Mouse (Mus musculus): ENCODE results near the gene Ero1lb.
A peak's percentile ranks its signal among the peaks of the same experiment; 100 is the strongest.

Ero1lb gene

DNA sequence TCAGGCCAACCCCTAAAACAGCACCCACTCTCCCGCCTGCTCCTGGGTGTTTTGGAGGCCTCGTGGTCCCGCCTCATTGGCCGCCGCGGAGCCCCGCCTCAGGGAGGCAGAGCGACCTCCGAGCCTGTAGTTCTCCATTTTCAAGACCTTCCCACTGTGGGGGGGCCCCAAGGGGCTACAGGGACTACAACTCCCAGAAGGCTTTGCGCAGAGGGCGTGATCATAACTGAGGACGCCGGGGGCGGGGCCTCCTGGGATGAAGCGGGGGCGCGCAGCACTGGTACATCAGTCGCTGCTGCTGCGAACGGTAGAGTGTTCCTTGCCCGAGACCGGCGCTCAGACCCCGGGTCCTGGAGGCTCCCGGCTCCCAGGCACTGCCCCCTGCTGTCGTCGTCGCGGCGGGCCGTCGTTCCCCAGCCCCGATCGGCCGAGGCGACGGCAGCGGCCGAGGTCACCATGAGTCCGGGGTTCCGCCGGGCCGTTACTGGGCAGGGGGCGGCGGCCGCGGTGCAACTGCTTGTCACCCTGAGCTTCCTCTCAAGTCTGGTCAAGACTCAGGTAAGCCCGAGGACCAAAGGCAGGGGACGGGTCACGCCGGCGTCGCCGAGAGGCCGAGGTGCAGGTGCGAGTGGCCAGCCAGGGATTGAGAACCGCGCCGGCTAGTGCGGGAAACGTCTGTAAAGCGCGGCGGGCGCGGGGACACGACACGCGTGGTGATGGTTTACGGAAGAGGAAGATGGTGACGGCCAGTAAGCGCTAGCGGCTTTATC is at the start of gene Ero1lb:
Ero1lb (plus strand) TSS at position 254 of the 770 bp plus-strand sequence.
- peak; percentile 95 for DNase-seq (ENCODE audit: low read depth, low spot score)

DNA sequence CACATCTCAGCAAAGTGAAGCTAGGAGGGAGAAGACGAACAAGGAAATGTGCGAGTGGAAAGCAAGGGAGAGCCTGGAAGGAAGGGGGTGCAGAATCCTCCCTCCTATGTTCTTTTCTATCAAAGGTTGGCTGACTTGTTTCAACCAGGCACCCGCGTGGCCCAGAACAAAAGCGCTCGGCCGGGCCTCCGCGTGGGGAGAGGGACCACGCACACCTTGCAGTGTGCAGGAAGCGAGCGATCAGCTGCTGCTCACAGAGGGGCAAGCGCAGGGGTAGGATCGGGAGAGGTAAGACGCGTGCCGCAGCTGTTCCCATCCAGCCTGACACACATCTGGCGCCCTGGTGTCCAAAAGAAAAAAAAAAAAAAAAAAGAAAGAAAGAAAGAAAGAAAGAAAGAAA is 46.3 kb upstream of the Ero1lb start:
- DNase-seq (ENCODE audit: low read depth, low spot score), result no peak

DNA sequence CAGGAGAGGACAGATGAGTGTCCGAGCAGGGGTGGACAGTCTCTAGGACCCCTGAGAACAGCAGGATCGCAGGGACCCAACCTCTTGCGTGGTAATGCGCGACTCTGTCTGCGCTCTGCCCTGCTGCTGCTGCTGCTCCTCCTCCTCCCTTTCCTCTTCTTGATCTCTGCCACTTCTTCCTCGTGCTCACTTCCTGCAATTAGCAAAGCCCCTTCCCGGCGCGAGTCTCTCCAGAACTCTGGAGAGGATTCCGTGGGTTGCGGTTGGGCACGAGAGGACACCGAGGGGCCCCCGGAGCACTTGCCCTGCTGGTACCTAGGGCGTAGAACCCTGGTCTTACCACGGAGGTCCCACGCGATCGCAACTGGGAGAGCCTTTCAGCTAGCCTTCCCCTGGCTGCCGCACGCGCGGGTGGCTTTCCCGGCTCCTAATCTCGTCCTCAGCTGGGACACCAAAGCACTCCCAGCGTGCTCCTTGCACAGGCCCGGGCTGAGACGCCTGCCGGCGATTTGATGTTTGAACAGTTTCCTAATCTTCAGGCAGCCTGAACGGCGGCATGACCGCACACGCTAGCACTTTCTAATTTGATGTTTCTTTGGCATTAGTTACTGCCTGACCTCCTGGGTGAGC is 45.6 kb upstream of the Ero1lb start, which contains the start of gene Edaradd:
Edaradd (minus strand) TSS at position 484 of the 630 bp plus-strand sequence.
- DNase-seq (ENCODE audit: low read depth, low spot score), result no peak

DNA sequence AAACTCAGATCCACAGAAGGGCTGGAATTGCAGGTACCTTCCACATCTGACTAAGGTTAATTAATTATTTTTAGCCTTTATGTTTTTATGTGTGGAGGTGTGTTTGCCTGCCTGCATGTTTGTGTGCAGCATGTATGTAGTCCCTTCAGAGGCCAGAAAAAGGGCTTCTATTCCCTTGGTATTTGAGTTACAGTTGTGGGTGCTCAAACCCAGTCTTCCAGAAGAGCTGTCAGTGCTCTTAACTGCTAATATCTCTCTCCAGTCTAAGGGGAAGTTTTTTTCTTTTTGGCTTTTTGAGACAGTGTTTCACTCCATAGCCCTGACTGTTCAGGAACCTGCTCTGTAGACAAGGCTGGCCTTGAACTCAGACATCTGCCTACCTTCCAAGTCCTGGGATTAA is 43.3 kb upstream of the Ero1lb start:
- no peak for DNase-seq (ENCODE audit: low read depth, low spot score)

DNA sequence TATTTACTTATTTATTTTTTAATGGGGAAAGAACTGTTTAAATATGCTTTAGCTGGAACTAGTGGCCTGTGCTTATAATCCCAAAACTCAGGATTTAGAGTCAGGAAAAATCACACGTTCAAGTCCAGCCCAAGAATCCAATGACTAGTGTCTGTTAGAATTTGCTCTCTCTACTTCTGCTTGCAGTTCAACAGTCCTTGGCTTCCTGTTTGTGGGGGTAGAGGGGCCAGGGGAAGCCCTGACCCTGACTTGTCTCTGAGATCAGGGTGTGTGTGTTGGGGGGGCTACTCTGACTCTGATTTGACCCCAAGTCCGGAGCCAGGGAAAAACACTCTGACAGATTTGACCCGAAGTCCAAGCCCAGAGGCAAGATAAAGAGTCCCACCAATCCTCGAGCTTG is 40.0 kb upstream of the Ero1lb start:
- no peak for DNase-seq (ENCODE audit: low read depth, low spot score)

DNA sequence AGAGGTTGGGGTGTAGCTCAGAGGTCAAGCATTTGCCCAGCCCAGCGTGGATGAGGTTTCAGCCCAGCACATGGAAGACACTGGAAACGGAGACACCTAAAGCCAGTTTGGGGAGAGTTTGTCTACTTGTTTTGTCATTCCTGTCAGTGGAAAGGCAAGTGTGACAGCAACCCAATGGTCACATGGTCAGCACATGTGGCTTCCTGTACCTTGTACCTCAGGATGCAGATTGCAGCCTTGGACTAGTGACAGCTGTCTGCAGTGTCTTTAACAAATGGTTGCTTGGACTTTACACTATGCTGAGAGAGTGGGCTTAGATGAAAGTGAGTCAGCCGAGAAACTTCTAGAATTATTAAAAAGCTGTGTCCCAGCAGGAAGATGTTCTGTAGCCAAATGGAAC is 31.0 kb upstream of the Ero1lb start:
- no peak for DNase-seq (ENCODE audit: low read depth, low spot score)

DNA sequence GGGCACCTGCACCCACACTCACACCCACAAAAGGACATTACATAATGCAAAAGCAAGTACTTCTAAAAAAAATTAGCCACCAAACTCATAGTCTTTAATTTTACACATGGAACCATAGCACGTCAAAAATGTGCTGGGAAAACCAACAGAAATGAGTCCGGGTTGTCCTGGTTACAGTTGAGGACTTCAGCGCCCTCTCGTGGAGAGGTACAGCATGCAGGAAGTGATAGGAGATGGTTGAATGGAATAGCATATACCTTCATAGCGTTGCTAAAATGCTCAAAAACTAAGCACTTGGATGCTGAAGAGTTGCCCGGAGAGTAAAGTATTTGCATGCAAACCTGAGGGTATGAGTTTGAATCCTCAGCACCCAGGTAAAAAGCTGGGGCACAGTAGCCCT is 27.7 kb upstream of the Ero1lb start:
- peak; percentile 47 for DNase-seq (ENCODE audit: low read depth, low spot score)

DNA sequence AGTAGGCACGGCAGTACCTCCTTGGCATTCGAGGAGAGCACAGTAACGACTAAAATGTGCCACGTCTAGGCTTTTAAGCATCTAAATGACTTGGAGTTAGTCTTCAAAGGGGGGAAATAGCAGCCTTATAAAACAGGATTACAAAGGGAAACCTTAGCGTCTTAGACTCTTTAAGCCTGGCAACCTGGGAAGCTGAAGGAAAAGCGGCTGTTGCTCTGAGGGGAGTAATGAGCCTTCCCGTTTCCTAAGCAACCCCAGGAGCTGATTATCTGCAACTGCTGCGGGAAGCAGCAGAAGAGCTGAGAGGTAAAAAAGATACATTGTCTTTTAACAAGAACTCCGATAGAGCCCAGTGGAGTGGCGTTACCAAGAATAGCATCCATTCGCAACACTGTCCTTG is 26.0 kb upstream of the Ero1lb start:
- no peak for DNase-seq (ENCODE audit: low read depth, low spot score)

DNA sequence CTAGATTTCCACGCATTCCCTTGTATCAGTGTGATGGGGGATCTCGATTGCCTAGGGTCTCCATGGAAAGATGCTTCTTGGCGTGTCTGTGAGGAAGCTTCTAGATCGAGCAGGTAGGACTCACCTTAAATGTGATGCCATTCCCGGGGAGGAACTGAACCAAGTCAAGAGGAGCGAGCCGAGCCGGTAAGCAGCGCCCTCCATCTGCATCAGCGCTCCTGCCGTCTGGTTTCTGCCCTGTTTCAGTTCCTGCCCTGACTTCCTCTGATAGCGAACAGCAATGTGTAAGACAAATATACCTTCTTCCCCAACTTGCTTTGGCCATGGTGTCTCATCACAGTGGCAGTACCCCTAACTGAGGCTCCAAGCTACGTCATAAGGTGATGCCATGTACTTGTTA is 25.6 kb upstream of the Ero1lb start:
- DNase-seq (ENCODE audit: low read depth, low spot score), result no peak

DNA sequence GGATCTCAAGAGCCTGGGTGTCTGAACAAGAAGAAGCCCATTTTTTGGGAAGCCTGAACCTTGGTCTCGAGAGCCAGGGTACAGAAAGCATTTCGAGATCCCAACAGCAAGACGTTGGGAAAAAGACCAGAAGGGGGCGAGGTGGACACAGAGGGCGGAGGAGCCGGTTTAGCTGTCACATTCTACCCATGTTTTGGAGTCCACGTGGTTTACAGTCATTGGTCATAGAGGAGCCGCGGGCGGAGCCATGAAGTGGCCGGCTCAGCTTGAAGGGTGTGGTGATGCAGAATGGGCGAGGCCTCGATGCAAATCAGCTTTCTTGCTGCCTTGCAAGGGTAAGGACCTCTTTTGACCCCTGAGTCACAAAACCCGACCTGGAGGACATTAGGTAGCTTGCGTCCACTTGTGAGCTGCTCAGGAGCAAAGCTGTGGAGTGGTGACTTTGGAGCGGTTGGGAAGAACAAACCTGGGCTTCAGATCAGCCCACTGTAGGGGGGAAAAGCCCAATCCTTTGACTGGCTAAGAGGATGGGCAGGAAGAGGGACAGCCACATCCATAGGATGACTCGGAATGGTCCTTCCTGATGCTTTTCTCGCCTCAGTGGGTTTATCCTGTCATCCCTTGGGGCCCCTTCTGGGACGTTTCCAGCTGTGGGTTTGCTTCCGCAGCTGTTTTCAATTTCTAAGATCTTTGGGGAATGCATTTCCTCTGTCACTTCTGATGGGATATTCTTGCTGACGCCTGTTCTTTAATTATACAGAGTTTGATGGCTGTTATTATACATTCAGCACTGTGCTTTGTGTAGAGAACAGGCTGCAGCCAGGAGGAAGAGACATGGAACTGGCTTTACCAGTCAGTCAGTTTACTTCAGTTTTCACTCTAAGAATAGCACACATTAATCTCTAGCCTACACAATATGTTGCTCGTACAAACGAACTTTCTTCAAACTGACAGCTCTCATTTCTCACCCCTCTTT is 23.4 kb upstream of the Ero1lb start:
- peak; percentile 69 for DNase-seq (ENCODE audit: low read depth, low spot score)

DNA sequence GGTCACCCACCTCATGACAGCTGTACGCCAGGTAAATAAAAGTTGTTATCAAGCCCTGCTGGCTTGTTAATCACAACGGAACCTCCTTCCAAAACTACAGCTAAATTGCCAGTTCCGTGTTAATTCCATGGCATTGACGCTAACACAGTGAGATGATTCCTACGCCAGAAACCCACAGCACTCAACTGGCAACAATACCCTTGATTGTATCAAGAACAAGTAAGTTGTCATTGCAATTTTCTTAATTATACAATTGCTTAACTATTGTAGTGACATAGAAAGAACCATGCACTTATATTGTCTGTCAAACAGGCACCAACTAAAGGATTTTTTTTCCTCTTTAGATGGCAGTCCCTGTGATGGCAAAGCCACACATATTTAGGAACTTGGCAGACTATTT is 22.4 kb upstream of the Ero1lb start:
- DNase-seq (ENCODE audit: low read depth, low spot score), result no peak

DNA sequence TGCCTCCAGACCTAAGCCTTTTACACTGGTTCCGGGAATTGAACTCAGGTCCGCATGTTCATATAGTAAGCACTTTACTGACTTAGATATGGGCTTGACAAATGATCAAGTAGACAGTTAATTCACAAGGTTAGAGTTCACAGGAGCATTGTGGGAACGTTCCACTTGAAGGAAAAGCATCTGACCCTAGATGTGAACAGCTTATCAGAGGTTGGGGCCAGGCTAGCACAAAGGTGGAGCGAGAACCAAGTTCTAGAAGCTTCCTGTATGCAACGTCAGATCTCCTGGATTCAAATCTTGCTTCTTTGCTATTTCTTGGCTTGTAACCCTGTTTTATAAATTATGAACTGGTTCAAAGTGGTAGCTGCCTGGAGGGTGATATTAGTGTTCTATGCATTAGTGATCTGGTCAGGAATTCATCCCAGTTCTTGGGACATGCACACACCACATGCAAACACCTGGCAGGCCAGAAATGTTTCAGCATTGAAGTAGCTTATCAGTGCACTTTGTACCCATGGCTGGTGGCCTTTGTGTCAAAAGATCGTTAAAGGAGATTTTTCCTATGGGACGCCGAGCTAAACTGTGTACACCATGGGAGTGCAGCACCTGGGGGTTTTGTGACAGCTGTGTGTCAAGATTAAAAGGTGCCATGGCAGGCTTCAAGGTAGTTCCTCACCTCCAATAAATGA is 21.6 kb upstream of the Ero1lb start:
- no peak for DNase-seq (ENCODE audit: low read depth, low spot score)

DNA sequence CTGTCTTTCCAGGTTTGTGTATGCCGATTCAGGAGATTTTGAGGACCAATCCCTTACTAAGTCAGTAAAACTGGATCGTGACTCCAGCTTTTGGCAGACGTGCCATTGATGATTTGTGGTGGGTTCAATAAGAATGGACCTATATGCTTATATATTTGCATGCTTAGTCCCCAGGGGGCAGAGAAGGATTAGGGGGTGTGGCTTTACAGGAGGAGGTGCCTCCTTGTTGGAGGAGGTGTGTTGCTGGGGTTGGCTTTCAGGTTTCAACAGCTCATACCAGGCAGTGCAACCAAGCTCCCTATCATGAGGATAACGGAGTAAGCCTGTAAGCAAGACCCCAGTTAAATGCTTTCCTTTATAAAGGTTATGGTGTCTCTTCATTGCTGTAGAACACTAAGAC is 11.5 kb upstream of the Ero1lb start:
- no peak for DNase-seq (ENCODE audit: low read depth, low spot score)

DNA sequence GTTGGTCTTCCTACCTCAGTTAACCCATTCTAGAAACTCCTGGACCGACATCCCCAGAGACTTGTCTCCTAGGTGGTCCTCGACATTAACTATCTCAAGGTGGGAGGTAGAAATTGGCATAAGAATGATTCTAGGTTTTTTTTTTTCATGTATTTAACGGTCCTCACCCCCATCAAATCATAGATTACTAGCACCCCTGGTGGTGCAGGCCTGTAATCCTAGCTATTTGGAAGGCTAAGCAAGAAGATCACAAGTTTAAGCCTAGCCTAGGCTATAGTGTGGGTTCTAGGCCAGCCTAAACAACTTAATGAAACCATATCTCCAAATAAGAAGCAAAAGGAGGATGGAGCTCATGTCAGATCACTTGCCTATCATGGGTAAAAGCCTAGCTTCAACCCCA is 6.6 kb upstream of the Ero1lb start:
- no peak for DNase-seq (ENCODE audit: low read depth, low spot score)

DNA sequence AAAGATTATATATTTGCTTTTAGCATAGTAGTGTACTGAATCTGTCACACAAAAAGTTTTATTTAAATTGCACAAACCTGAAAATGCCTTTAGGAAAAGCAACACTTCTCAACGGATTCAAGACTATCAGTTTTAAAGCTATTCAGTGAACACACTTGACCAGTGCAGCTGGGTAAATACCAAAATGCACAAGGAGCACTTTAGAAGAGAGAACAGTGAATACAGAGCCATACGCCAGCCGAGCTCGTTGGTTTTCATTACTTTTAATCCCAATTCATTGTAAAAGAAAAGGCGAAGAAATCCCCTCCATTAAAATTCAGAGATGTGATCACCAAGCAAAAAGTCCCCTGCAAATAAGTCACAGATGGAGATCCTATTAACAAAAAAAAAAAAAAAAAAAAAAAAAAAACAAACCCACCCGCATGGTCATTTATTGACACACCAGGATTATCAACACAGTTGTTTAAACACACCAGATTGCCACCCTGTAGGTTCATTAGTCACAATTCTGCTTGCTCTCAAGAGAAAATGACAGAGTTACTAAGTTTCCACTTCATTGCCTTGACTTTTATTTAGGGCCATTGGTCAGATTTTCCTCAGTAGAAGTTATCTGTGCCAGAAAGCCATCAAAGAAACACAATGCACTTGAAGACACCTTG is 6.1 kb upstream of the Ero1lb start:
- no peak for DNase-seq (ENCODE audit: low read depth, low spot score)

DNA sequence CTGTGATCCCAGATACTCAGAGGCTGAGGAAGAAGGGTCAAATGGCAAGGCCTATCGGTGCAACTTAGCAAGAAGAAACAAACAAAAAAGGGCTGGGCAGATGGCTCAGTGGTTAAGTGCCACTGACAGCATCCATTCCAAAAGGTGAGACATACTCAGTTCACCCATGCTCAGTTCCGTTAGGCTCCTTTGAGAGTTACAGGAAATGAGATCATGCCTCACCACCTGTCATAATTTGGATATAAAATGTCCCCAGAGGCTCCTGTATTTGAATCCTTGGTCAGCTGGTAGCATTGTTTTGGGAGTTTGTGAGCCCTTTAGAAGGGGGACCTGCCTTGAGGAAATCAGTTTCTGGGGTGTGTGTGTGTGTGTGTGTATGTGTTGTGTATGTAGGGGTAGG is 3.9 kb upstream of the Ero1lb start:
- DNase-seq (ENCODE audit: low read depth, low spot score), result no peak

DNA sequence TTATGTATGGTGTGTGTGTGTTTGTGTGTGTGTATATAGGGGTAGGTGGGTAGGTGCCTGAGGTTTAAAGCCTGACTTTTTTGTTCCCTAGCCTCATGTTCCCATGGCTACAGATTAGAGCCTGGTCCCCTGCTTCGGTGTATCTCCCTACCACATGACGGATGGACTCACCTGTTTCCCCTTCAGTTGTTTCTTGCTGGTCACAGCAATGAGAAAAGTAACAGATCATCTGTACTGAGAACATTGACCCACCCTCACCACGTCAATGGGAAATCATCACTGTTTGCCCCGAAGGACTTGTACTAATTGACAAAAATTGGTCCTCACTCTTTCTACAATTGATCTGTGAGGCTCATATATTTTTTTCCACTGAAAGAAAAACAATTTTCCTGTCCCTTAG is 3.4 kb upstream of the Ero1lb start:
- no peak for DNase-seq (ENCODE audit: low read depth, low spot score)

DNA sequence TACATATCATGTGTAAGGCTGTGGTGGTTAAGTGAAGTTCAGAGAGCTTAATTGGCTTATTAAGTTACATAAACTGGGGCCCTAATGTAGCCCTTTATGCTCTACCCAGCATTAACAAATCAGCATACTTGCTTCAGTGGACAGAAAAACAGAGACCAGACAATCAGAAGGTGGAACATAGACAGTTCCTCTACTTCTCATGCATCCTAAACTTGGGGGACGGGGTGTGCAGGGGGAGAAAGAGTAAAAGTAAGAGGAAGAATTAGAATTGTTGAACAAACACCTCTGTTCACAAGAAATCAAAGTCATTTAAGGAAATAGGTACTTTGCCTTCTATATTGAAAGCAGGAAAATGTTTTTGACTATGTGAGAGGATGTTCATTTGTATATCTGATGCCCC is 2.3 kb downstream of the Ero1lb start:
- no peak for DNase-seq (ENCODE audit: low read depth, low spot score)

DNA sequence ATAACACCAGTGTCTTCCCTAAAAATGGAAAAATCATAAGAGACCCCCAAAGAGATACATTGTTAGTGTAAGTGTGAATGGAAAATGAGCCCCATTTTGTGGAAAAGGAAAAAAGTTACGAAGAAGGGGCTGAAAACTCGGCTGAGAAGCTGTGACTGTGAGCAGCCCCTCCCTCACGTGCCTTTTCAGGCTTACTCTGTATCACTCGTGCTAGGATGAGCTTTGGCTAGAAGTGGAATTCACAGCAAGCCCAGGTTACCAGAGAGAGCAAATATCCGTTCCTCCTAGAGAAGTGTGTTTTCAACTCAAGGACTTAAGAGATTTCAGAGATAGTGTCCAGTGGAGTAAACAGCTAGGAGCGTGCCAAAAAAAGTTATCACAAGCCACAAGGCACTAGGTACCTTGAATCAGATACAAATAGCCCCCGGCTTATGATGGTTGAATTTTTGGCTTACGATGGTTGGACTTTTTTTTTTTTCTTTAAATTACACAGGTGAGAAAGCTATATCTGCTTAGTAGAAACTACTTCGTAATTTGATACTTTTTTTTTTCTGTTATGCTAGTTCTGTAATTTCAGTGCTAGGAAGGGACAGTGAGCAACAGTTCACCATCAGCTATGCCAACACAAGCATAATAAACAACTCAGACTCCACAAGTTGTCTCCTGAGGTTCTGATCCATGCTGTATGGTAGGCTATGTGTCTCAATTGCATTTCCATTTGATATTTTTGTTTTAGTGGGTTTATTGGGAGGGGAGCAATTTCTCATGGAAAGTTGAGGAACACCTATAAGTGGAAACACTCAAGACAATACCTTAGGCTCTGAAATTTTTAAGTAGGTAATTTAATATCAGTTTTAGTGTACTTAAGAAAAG is 3.2 kb downstream of the Ero1lb start:
- DNase-seq (ENCODE audit: low read depth, low spot score), result no peak

DNA sequence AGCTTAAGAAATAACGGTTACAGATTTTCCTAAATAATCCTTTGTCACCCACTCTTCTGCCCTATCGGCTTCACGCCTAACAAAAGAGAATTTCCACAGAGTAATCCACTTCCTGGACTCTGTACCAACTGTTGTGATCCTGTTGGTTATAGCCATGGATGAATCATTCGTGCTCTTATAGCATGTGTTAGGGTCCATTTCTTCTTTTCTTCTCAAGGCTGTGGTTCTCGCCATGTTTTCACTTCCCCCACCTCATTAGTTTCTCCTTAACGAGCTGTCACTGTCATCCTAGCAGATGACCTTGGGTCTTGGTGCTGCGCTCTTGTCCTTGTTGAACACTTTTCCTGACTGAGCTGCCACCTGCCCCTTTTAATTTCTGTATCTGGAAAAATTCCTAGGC is 4.1 kb downstream of the Ero1lb start:
- no peak for DNase-seq (ENCODE audit: low read depth, low spot score)

Measured in 3T3-L1 (cell line).